Mouse (Mus musculus) lung, adult 2 months (tissue): ENCODE results near the gene Pigk.

Source experiments
- CTCF ChIP-seq: fragments of 200-500 bp; IDR thresholded peaks from 2 replicates; pipeline ENCODE4 v1.5.1; 2011; ENCODE audit warnings: mild to moderate bottlenecking, low read length, control low read depth; ENCODE audit not compliant: insufficient read depth
- POLR2A ChIP-seq: fragments of 200-500 bp; IDR thresholded peaks from 2 replicates; pipeline ENCODE4 v1.6.1; 2011; ENCODE audit warnings: low read depth, mild to moderate bottlenecking, control low read depth, low read length, borderline replicate concordance; ENCODE audit errors: extremely low read depth

- TF ChIP-seq CTCF (no peak), POLR2A (no peak)
Observed at GRCm38 (mm10) chr3:152767485-152767884, 53.6 kb downstream of the Pigk start.
